Mouse (Mus musculus): ENCODE data around the gene Ccna2.

DNA sequence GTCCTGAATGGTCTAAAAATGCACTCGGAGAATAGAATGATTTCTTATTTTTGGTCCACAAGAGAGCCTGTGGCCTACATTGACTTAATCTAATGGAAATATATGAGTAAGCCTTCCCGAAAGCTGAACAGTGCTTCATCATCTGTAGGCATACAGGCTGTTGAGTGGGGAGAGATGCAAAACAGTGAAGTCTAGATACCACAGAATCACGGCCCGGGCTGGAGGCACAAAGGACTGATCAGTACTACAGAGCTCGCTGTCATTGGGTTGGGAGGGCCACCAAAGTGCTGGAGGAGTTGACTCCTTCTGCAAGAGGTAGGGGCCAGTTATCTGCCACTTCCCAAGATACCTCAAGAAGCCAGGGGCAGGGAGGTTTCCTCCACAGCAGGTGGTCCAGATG, 41.2 kb downstream of the Ccna2 start:
- TF ChIP-seq CTCF (IDR thresholded peaks at IDR 0.05; ENCODE audit: borderline replicate concordance, extremely low read depth, insufficient read depth, insufficient read length), result no peak
- TF ChIP-seq POLR2A (IDR thresholded peaks at IDR 0.05; ENCODE audit: borderline replicate concordance, extremely low read depth, insufficient read depth, insufficient read length, poor library complexity, severe bottlenecking), result no peak

All from brain, embryonic 14.5 days (tissue).